Mouse (Mus musculus) hindbrain, embryonic 12.5 days (tissue): Measurements from ENCODE around the gene Loxl1. TPM values are rescaled to one million over a fixed set of nuclear protein-coding genes. Genes with fewer than 3 reads are reported as not detected.
A peak's percentile ranks its signal among the peaks of the same experiment; 100 is the strongest.

Experiments used
- ATAC-seq: fragments of 200-750 bp; cut with Nextera tagmentation; 2 replicates; pipeline ENCODE4 v1.8.0; 2017; ENCODE audit warnings: moderate TSS enrichment; ENCODE audit not compliant: low FRiP score
- H3K27ac ChIP-seq: fragments of 300-500 bp; sonication (generic); 2 replicates; pipeline ENCODE4 v1.5.1; 2016; ENCODE audit warnings: mild to moderate bottlenecking
- H3K27me3 ChIP-seq: fragments of 300-500 bp; sonication (generic); 2 replicates; pipeline ENCODE4 v1.6.1; 2016; ENCODE audit warnings: mild to moderate bottlenecking
- H3K36me3 ChIP-seq: fragments of 300-500 bp; sonication (generic); 2 replicates; pipeline ENCODE4 v1.6.1; 2016; ENCODE audit warnings: mild to moderate bottlenecking
- H3K4me1 ChIP-seq: fragments of 300-500 bp; sonication (generic); 2 replicates; pipeline ENCODE4 v1.6.1; 2016
- H3K4me2 ChIP-seq: fragments of 300-500 bp; sonication (generic); replicated peaks from 2 replicates; pipeline ENCODE4 v1.6.1; 2016; ENCODE audit warnings: mild to moderate bottlenecking
- H3K4me3 ChIP-seq: fragments of 300-500 bp; sonication (generic); 2 replicates; pipeline ENCODE4 v1.5.1; 2016; ENCODE audit warnings: mild to moderate bottlenecking
- H3K9ac ChIP-seq: fragments of 300-500 bp; sonication (generic); 2 replicates; pipeline ENCODE4 v1.6.1; 2016; ENCODE audit warnings: mild to moderate bottlenecking, moderate library complexity
- H3K9me3 ChIP-seq: fragments of 300-500 bp; sonication (generic); replicated peaks from 2 replicates; pipeline ENCODE4 v1.6.1; 2016; ENCODE audit warnings: mild to moderate bottlenecking
- WGBS: fragments of 180-500 bp; shearing (Covaris S2); methylation state at CpG from one replicate; pipeline ENCODE4 v1.1.7; 2016; 5-methylcytosine and 5-hydroxymethylcytosine counted together
- polyA plus RNA-seq: library from polyadenylated mRNA; unstranded; fragments of >200 nt; fragmentation: Nextera tagmentation; extraction: Ambion mirVana; gene quantifications from 2 replicates; pipeline ENCODE4 v1.2.1, GENCODE M21; 2016

Gene Loxl1
- polyA plus RNA-seq, 1 experiment from 2014 or later: 19.2 TPM

DNA sequence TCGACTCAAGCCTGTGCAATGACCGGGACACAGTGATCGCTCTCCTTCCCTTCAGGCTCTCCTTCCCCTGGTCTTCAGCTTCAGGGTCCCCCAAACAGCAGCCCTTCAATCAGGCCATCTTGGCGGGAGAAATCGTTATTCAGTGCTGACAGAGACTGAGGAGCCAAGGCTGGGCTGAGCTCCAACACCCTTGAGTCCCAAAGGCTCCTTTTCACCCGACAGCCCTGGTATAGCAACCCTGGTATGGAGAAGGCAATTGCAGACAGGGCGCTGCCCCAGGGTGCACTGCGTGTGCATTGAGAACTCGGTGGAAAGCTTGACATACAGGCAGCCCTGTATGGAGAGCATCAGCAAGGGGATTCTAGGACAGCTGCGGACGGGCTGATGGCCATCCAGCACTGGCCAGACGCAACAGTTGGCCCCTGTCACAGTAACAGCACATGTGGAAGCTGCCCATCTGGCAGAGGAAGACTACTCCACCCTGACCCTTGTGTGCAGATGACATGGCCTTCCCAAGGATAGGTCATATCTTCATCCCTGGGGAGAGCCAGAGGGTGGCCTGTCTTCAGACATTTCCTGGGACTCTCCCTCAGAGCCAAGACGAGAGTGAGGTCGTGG, 2.8 kb downstream of the Loxl1 start:
- H3K4me2 ChIP-seq: peak overlapping the region; percentile 3; the same call in 1 of the 2 replicates
- ATAC-seq: no peak
- H3K27ac ChIP-seq: no peak overlapping the region
- H3K9me3 ChIP-seq: no peaks in the 10 kb centered on the region
- no peak overlapping the region for H3K4me3 ChIP-seq
- H3K9ac ChIP-seq: no peak overlapping the region
- no peaks in the 10 kb centered on the region for H3K36me3 ChIP-seq
- peaks cover 32% of the 10 kb centered on the region for H3K27me3 ChIP-seq
- WGBS: 82% methylated on average over 14 of the region's 14 CpGs
- H3K4me1 ChIP-seq: peaks cover 55% of the 10 kb centered on the region

- no peaks in the 10 kb centered on the region for H3K9me3 ChIP-seq
- WGBS: 19% methylated on average over 6 of the region's 6 CpGs
- no peaks in the 10 kb centered on the region for H3K36me3 ChIP-seq
- no peak for ATAC-seq
- H3K4me2 ChIP-seq: 0 out of 2 replicates have a peak overlapping the region, but pooled peaks have one; percentile 6
- no peak overlapping the region for H3K27ac ChIP-seq
- peaks cover 30% of the 10 kb centered on the region for H3K27me3 ChIP-seq
- no peak overlapping the region for H3K4me3 ChIP-seq
- peaks cover 53% of the 10 kb centered on the region for H3K4me1 ChIP-seq
- H3K9ac ChIP-seq: no peak overlapping the region
Measured at GRCm38 (mm10) chr9:58308395-58308794, 4.6 kb downstream of the Loxl1 start.

- no peaks in the 10 kb centered on the region for H3K9me3 ChIP-seq
- H3K4me3 ChIP-seq: no peak overlapping the region
- no peak overlapping the region for H3K9ac ChIP-seq
- no peaks in the 10 kb centered on the region for H3K36me3 ChIP-seq
- H3K4me2 ChIP-seq: no peak overlapping the region
- 27% methylated on average over 6 of the region's 6 CpGs for WGBS
- ATAC-seq: no peak
- peaks cover 6% of the 10 kb centered on the region for H3K27me3 ChIP-seq
- peaks cover 35% of the 10 kb centered on the region for H3K4me1 ChIP-seq
- H3K27ac ChIP-seq: no peak overlapping the region
Measured at GRCm38 (mm10) chr9:58305686-58306085, 7.3 kb downstream of the Loxl1 start.

- Histone ChIP-seq H3K36me3 (no peaks in the 10 kb centered on the region), H3K27me3 (no peaks in the 10 kb centered on the region; the same call in 1 of the 2 replicates), H3K27ac (no peak overlapping the region), H3K9me3 (no peaks in the 10 kb centered on the region), H3K4me1 (peaks cover 35% of the 10 kb centered on the region), H3K4me3 (no peak overlapping the region), H3K4me2 (no peak overlapping the region), H3K9ac (no peak overlapping the region)
- ATAC-seq: no peak
- WGBS: 65% methylated on average over 8 of the region's 8 CpGs
Measured at GRCm38 (mm10) chr9:58303599-58304271, 9.3 kb downstream of the Loxl1 start.

DNA sequence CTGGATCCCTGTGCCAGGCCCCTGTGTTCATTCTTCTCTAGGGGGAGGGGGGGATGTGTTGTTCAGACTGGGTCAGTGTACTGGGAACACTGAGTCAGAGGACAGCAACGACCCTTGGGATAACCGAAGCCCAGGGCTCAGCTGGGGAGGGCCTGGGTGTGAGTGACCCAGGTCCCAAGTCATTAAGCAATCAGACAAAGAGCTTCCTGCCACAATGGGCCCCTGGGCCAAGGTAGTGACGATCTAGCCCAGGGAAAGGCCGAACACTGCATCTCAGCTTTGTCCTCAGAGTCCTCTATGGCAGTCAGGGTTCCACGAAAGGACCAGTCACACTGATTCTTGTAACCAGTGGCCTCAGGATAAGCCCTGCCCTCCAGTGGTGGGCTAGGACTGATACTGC, 9.9 kb downstream of the Loxl1 start:
- Histone ChIP-seq H3K27ac (no peak overlapping the region), H3K4me3 (no peak overlapping the region), H3K9me3 (no peaks in the 10 kb centered on the region), H3K36me3 (no peaks in the 10 kb centered on the region), H3K9ac (no peak overlapping the region), H3K27me3 (no peaks in the 10 kb centered on the region), H3K4me1 (peaks cover 31% of the 10 kb centered on the region), H3K4me2 (no peak overlapping the region)
- no peak for ATAC-seq
- WGBS: 52% methylated on average over 5 of the region's 5 CpGs

DNA sequence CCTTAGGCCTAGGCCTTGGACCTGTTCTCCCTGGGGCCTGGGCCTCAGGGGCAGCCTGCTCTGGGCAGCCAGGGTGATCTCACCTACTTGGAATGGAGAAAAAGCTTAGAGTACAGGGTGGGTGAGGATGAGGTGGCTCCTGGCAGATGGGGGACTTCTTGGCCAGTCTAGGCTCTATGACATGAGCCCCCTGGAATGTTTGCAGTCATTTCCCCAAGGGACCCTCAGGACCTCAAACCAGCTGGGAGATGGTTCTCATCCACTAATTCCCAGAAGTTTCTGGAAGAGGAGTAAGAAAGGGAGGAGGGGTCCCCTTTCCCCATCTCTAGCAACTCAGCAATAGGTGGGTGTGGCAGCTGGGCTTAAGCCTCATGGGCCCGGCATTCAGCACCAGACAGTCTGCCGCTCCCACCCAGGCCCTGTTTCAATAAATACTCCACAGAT, 13.6 kb downstream of the Loxl1 start:
- H3K9ac ChIP-seq: no peak overlapping the region
- no peak overlapping the region for H3K4me3 ChIP-seq
- no peaks in the 10 kb centered on the region for H3K36me3 ChIP-seq
- 81% methylated on average over 2 of the region's 2 CpGs for WGBS
- no peak overlapping the region for H3K27ac ChIP-seq
- no peaks in the 10 kb centered on the region for H3K9me3 ChIP-seq
- peaks cover 20% of the 10 kb centered on the region for H3K4me1 ChIP-seq
- no peak for ATAC-seq
- no peaks in the 10 kb centered on the region for H3K27me3 ChIP-seq
- H3K4me2 ChIP-seq: no peak overlapping the region

- no peak overlapping the region for H3K9ac ChIP-seq
- ATAC-seq: no peak
- 73% methylated on average over 4 of the region's 4 CpGs for WGBS
- H3K4me2 ChIP-seq: no peak overlapping the region
- H3K4me3 ChIP-seq: no peak overlapping the region
- no peak overlapping the region for H3K27ac ChIP-seq
- no peaks in the 10 kb centered on the region for H3K36me3 ChIP-seq
- no peaks in the 10 kb centered on the region for H3K9me3 ChIP-seq
- peaks cover 12% of the 10 kb centered on the region for H3K4me1 ChIP-seq
- H3K27me3 ChIP-seq: no peaks in the 10 kb centered on the region
Measured at GRCm38 (mm10) chr9:58297961-58298477, 15.0 kb downstream of the Loxl1 start.

- H3K27me3 ChIP-seq: no peaks in the 10 kb centered on the region
- no peak overlapping the region for H3K4me3 ChIP-seq
- no peak overlapping the region for H3K4me2 ChIP-seq
- peaks cover 12% of the 10 kb centered on the region for H3K4me1 ChIP-seq
- H3K36me3 ChIP-seq: no peaks in the 10 kb centered on the region
- no peak for ATAC-seq
- H3K27ac ChIP-seq: no peak overlapping the region
- WGBS: 94% methylated on average over 6 of the region's 6 CpGs
- H3K9me3 ChIP-seq: no peaks in the 10 kb centered on the region
- H3K9ac ChIP-seq: no peak overlapping the region
Measured at GRCm38 (mm10) chr9:58297065-58297464, 15.9 kb downstream of the Loxl1 start.

GRCm38 (mm10) chr9:58295766-58296361, 17.1 kb downstream of the Loxl1 start:
- H3K27ac ChIP-seq: peak overlapping the region; percentile 40; the same call in 1 of the 2 replicates

GRCm38 (mm10) chr9:58295345-58295744, 17.6 kb downstream of the Loxl1 start:
- H3K36me3 ChIP-seq: no peaks in the 10 kb centered on the region
- no peak overlapping the region for H3K4me3 ChIP-seq
- no peaks in the 10 kb centered on the region for H3K9me3 ChIP-seq
- ATAC-seq: no peak
- no peak overlapping the region for H3K4me2 ChIP-seq
- no peak overlapping the region for H3K27ac ChIP-seq
- H3K27me3 ChIP-seq: no peaks in the 10 kb centered on the region
- WGBS: 88% methylated on average over 3 of the region's 3 CpGs
- H3K9ac ChIP-seq: no peak overlapping the region
- H3K4me1 ChIP-seq: peaks cover 12% of the 10 kb centered on the region

More at GRCm38 (mm10) chr9:58295766-58296361, 17.1 kb downstream of the Loxl1 start:
- no peak for ATAC-seq
- no peak overlapping the region for H3K4me3 ChIP-seq
- no peaks in the 10 kb centered on the region for H3K27me3 ChIP-seq
- no peak overlapping the region for H3K9ac ChIP-seq
- H3K4me2 ChIP-seq: no peak overlapping the region
- WGBS: 22% methylated on average over 9 of the region's 9 CpGs
- H3K9me3 ChIP-seq: no peaks in the 10 kb centered on the region
- H3K4me1 ChIP-seq: peaks cover 12% of the 10 kb centered on the region
- no peaks in the 10 kb centered on the region for H3K36me3 ChIP-seq

DNA sequence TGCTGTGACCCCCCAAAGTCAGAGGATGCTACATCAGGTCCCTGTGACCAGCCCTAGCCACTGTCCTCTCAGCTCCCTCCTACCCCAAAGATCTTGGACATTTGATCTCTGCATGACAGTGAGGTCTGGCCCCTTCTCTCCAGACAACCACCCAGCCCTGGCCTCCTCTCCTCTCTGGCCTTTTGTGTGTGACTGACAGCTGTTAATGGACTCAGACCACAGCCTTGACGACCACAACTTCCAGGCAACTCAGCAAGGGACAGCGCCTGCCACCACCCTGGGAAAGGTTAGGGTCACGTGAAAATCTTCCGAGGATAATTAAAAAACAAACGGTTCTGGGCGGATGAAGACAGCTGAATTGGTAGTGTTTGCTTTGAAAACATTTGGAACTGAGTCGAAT, 18.5 kb downstream of the Loxl1 start:
- H3K36me3 ChIP-seq: no peaks in the 10 kb centered on the region
- WGBS: 45% methylated on average over 7 of the region's 7 CpGs
- no peak overlapping the region for H3K4me3 ChIP-seq
- no peaks in the 10 kb centered on the region for H3K27me3 ChIP-seq
- H3K4me1 ChIP-seq: peaks cover 12% of the 10 kb centered on the region
- H3K9me3 ChIP-seq: no peaks in the 10 kb centered on the region
- no peak for ATAC-seq
- no peak overlapping the region for H3K4me2 ChIP-seq
- H3K9ac ChIP-seq: no peak overlapping the region
- H3K27ac ChIP-seq: no peak overlapping the region

GRCm38 (mm10) chr9:58289901-58290300, 23.1 kb downstream of the Loxl1 start:
- Histone ChIP-seq H3K4me2 (no peak overlapping the region), H3K9me3 (no peaks in the 10 kb centered on the region), H3K4me1 (no peaks in the 10 kb centered on the region), H3K36me3 (no peaks in the 10 kb centered on the region), H3K27ac (no peak overlapping the region), H3K9ac (no peak overlapping the region), H3K4me3 (no peak overlapping the region), H3K27me3 (no peaks in the 10 kb centered on the region)
- ATAC-seq: no peak
- 88% methylated on average over 2 of the region's 2 CpGs for WGBS
